Mouse (Mus musculus) adrenal gland, postnatal 4 days (tissue): ENCODE data around the gene Arhgap31. TPM values are rescaled to one million over a fixed set of nuclear protein-coding genes. Genes with fewer than 3 reads are reported as not detected.
"Not testable (repeated sequence)": the region's sequence is repeated elsewhere in the genome, so short reads cannot be mapped to it uniquely, and the experiment has no call there.

Experiments
- DNase-seq, 2 experiments: peaks; one replicate each; pipeline ENCODE4 v3.0.0; 2021 to 2022; ENCODE audit warnings: low spot score in 2 of 2, mixed read lengths in 2 of 2
- total RNA-seq, 2 experiments: library from RNA; stranded (reverse); gene quantifications; 2 replicates each; pipeline ENCODE4 v1.2.3; 2021

The Arhgap31 gene
- total RNA-seq, 2 experiments from 2014 or later: 31.3 to 31.4 TPM

DNA sequence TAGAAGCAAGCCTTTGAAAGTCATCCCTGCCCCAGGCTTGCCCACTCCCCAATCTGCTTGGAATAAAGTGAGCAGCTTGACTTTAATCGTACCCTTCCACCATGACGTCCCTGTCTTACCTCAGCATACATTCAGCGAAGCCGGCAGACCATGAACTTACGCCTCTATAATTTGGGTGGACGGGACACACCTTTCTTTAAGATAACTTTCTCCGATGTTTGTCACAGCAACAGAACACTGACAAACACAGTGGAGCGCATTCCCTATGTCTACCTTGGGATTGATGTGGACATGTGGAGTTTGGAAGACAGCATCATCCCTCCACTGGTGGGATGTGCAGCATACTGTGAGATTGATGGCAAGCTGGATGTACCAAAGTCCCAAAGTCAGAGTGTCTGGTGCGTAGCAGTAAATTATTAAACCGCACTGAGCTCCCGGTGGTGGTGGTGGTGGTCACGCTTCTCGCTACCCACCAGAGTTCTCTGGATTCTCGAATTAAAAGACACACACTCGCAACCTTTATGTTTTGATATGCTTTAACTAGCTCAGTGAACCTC lies 15.6 kb upstream of the Arhgap31 start:
- DNase-seq: no peak

DNA sequence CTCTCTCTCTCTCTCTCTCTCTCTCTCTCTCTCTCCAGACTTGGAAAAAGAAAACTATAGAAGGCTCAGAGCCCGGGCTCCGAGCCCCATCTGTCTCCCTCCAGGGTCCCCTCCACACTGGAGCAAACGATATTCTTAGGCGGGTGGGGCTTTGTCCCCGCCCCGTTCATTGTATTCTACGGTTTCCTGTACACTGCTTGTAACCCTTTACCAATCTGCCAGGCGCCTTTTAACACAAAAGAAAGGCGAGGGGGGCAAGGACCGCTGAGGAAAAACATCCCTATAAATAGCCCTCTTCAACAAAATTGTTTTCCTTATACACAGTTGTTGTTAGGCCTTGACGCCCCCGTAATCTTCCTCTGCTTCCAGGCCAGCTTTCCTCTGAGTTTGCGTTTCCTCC lies 11.9 kb upstream of the Arhgap31 start:
- no peak for DNase-seq

GRCm38 (mm10) chr16:38724256-38724655 lies 11.2 kb upstream of the Arhgap31 start:
- no peak for DNase-seq

DNA sequence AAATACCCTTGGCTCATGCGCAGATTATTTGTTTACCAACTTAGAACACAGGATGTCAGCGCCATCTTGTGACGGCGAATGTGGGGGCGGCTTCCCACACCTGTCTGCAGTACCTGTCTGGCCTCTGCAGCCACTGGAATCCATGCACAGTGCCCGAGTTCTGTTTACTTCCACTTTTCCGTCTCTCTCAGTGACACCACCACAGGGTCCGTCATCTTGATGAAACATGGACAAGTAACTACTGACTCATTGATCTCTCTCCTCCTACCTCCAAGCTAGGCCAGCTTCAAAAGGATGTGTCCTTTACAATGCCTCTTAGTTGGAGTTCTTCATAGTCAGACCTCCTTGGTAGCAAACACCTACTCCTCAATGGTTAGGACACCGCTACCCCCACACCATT lies 8.3 kb upstream of the Arhgap31 start:
- DNase-seq: no peak

- not testable (repeated sequence) for DNase-seq
These were observed 1.1 kb upstream of the Arhgap31 start for GRCm38 (mm10) chr16:38714259-38714526.

GRCm38 (mm10) chr16:38713404-38714258 lies 557 bp upstream of the Arhgap31 start:
- no peak for DNase-seq

DNA sequence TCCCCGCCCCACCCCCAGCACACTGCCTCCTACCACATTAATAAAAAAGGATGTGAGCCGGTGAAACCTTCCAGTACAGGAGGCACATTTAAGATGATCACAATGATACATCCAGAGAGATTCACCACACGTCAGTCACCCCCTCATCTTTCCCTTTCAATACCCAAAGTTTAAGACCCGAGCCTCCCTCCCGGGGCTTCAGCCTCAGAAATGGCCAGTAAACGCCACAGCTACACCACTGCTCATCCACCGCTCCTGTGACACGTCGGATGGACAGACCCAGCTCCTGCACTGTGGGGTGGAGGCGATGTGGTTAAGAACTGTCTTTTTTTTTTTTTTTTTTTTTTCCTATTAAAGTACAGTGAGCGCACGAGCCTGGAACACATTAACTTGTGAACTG lies 969 bp downstream of the Arhgap31 start:
- no peak for DNase-seq

GRCm38 (mm10) chr16:38711245-38711644 lies 1.8 kb downstream of the Arhgap31 start:
- no peak for DNase-seq

GRCm38 (mm10) chr16:38708962-38709520 lies 4.0 kb downstream of the Arhgap31 start:
- DNase-seq: no peak

DNA sequence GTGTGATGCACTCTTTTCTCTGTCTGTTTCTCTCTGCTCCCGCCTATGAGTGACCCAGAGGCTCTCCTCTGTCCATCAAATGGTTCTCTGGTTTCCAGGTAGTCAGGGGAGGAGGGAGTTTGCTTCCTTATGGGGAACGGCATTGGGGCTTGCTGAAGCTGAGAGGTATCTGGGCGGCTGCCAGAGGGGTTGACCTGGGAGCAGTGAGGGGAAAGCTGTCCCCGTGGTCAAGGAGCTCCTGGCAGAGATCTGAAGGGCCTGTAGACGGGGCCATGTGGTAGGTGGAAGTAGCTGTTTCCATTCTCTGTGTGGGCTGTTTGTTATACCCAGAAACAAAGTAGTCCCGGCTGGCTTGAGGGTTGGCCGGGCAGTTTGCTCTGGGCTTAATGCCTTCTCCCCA lies 6.3 kb downstream of the Arhgap31 start:
- no peak for DNase-seq

DNA sequence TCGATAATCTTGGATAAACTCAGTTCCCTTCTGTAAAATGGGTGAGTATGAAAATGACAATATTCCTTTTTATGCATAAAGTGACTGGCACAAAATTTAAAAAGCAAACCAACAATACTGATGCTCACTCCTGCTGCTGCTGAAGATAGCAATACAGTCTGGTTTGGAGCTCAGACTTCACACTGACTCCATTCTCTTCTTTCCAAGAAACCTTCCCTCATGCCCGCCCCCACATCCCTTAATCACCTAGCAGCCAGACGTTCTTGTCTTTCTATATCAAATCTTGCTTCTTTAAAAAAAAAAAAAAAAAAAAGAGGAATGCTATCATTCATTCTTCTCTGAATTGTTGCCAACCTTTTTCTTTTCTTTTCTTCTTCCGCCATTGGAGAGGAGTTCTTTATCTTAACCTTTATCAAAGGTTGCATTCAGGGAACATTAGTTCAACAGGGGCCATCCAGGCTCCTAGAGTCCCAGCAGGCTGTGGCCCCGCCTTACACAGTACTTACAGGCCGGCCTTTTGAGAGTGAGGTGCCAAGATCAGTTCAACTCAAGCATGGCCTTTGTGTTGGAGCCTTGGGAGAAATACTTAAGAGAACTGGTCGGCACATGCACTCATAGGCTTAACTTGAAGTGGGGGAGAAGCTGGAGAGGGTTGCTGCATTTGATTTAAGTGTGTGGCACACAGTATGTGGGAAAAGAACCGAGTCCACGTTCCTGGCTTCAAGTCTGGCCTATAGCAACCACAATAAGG lies 7.4 kb downstream of the Arhgap31 start:
- no peak for DNase-seq

- DNase-seq: no peak
These were observed 9.6 kb downstream of the Arhgap31 start for GRCm38 (mm10) chr16:38703501-38703900.

DNA sequence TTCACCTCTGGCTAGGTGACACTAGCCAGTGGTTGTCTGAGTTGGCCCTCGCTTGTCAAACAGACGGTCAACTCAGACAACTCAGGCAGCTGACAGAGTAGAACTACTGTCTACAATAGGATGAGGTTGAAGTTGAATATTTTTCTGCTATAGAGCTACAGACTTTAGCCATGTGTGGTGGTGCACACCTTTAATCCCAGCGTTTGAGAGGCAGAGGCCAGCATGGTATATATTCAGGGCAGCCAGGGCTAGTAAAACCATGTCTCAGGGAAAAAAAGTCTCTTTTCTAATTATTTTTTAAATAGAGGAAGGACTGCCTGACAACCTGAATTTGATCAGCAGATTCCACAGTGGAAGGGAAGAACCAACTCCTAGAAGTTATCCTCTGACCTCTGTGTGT lies 10.8 kb downstream of the Arhgap31 start:
- DNase-seq: no peak

DNA sequence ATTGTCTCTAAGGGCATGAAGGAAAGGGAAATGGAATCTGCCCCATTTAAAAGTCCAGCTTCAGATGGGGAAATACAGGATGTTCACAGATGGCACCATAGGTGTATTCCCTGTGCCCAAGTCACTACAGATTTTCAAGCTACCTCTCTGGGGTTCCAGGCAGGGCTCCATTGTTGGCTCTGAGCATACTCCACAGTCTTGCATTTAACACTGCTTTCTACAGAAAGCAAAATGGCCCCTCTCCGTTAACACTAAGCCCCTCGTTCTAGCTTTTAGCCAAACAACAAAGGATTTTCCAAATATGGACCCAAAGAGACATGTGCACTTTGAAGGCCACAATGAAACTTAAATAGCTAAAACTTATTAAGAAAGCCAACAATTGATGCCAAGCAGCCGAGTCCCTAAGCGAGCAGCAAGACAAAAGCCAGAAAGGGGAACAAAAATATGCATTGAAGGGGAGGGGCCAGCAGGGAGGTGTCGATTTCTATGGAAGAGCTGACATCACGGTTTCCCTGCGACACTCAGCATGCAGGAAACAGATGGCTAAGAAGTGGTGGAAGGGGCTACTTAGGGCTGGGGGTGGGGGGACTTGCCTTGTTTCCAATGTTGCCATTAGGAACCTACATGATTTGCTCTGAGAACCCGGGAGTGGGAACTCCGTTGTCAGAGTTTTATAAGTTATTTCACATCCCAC lies 11.4 kb downstream of the Arhgap31 start:
- no peak for DNase-seq

DNA sequence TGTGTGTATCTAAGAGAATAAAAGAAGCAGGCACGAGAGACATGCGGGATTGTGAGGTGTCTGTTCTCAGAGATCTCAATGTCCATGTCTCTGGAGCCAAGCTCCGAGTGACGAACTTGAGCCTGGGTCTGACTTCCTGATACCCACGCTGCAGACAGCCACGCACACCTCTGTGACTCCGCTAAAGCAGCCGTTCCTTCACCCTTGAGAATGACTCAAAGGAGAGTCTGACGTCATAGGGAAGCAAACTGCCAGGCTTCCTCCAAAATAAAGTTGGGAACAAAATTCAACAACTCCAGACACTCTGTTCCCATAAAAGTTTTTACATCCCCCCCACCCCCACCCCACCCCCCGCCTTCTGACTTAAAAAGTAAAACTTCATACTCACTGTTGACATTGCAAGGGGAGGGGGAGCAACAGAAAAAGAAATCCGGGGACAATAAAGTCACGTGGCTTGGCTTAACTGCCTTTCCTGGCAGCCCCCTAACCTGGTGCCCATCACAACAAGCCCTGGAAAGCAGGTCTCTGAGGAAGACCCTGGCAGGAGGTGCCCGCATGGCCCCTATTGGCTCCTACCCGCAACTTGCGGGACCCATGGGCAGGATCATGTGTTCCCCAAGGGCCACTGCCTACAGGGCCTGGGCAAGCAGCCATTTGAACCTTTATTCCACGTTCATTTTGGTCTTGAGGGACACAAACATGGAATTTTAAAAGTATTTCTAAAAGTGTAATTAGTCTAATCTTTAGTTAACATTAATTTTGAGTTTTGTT lies 12.5 kb downstream of the Arhgap31 start:
- no peak for DNase-seq

GRCm38 (mm10) chr16:38697611-38698010 lies 15.5 kb downstream of the Arhgap31 start:
- DNase-seq: no peak

GRCm38 (mm10) chr16:38695557-38695956 lies 17.5 kb downstream of the Arhgap31 start:
- no peak for DNase-seq

GRCm38 (mm10) chr16:38694906-38695540 lies 18.1 kb downstream of the Arhgap31 start:
- DNase-seq: no peak

DNA sequence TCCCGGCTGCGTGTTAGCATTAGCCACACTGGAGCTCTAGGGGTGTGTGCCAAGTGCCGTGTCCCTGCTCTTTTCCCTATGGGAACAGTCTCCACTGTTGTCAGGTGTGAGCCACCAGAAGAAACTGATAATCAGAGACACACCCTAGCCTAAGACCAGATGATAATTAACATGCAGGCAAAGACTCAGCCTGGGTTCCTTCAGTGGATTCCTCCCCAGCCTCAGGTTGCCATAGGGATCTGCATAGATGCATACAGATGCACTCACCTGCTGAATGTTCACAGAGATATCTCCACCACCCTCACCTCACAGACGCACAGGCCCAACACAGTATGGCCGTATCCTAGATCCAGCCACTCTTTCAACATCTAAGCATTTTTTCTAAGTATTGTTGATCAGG lies 22.6 kb downstream of the Arhgap31 start:
- no peak for DNase-seq

DNA sequence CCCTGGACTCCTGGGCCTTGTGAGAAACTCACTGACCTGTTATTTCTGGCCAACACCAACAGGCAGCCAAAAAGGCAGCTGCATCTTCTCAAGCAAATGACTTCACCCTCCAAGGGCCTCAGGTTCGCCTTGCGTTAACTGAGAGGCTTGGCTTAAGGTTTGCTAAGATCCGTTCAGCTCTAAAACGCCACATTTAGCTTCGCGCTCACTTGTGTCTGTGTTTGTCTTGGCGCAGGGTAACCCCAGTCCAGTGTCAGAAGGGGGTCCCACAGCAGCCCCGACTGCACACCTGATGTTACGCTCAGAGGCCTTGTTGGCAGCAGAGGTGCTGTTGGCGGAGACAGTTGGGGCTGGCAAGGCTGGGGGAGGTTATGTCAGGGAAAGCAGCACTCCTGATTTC lies 23.3 kb downstream of the Arhgap31 start:
- no peak for DNase-seq
